Mouse (Mus musculus) neural tube, embryonic 14.5 days (tissue): Measurements from ENCODE around the gene Mrgpra2a. TPM values are rescaled to one million over a fixed set of nuclear protein-coding genes. Genes with fewer than 3 reads are reported as not detected.
"Not testable (repeated sequence)": the region's sequence is repeated elsewhere in the genome, so short reads cannot be mapped to it uniquely, and the experiment has no call there.

Experiments used
- ATAC-seq: fragments of 200-750 bp; cut with Nextera tagmentation; 2 replicates; pipeline ENCODE4 v1.8.0; 2017; ENCODE audit warnings: low read depth, mild to moderate bottlenecking, moderate TSS enrichment, moderate library complexity
- H3K27ac ChIP-seq: fragments of 300-500 bp; sonication (generic); 2 replicates; pipeline ENCODE4 v1.5.1; 2014; ENCODE audit warnings: low read depth, mild to moderate bottlenecking, control low read depth, low read length, moderate library complexity, mixed read lengths
- H3K27me3 ChIP-seq: fragments of 300-500 bp; sonication (generic); 2 replicates; pipeline ENCODE4 v1.6.1; 2014; ENCODE audit warnings: low read length; ENCODE audit not compliant: control insufficient read depth, insufficient read depth
- H3K36me3 ChIP-seq: fragments of 300-500 bp; sonication (generic); 2 replicates; pipeline ENCODE4 v1.6.1; 2014; ENCODE audit warnings: low read length, mixed read lengths; ENCODE audit not compliant: control insufficient read depth, insufficient read depth
- H3K4me1 ChIP-seq: fragments of 300-500 bp; sonication (generic); 2 replicates; pipeline ENCODE4 v1.6.1; 2014; ENCODE audit warnings: low read length; ENCODE audit not compliant: control insufficient read depth, insufficient read depth
- H3K4me2 ChIP-seq: fragments of 300-500 bp; sonication (generic); 2 replicates; pipeline ENCODE4 v1.6.1; 2014; ENCODE audit warnings: mild to moderate bottlenecking, low read depth, low read length, control low read depth
- H3K4me3 ChIP-seq: fragments of 300-500 bp; sonication (generic); 2 replicates; pipeline ENCODE4 v1.5.1; 2014; ENCODE audit warnings: low read depth, low read length, control low read depth, mixed read lengths
- H3K9ac ChIP-seq: fragments of 300-500 bp; sonication (generic); replicated peaks from 2 replicates; pipeline ENCODE4 v1.6.1; 2014; ENCODE audit warnings: low read depth, mild to moderate bottlenecking, control low read depth, low read length, mixed read lengths
- H3K9me3 ChIP-seq: fragments of 300-500 bp; sonication (generic); 2 replicates; pipeline ENCODE4 v1.6.1; 2016; ENCODE audit warnings: low read length; ENCODE audit not compliant: control insufficient read depth
- WGBS: fragments of 180-500 bp; shearing (Covaris S2); extraction: QIAGEN DNeasy Blood & Tissue Kit; methylation state at CpG from one replicate; pipeline ENCODE4 v1.1.7; 2014; 5-methylcytosine and 5-hydroxymethylcytosine counted together
- polyA plus RNA-seq: library from polyadenylated mRNA; unstranded; fragments of >200 nt; fragmentation: Nextera tagmentation; extraction: Ambion mirVana; gene quantifications from 2 replicates; pipeline ENCODE4 v1.2.1, GENCODE M21; 2014

Mrgpra2a gene
- not detected in 2 replicates for polyA plus RNA-seq

- not testable (repeated sequence) for H3K27ac ChIP-seq, H3K4me3 ChIP-seq, H3K27me3 ChIP-seq, H3K4me1 ChIP-seq, H3K9ac ChIP-seq, H3K9me3 ChIP-seq, ATAC-seq, H3K4me2 ChIP-seq, H3K36me3 ChIP-seq
- no CpG with 5 or more reads among the region's 1 CpGs for WGBS
These were observed at the start of gene Mrgpra2a for GRCm38 (mm10) chr7:47452015-47452414. Mrgpra2a (minus strand) TSS chr7:47452139.

GRCm38 (mm10) chr7:47491266-47491665 lies 39.3 kb upstream of the Mrgpra2a start:
- not testable (repeated sequence) for H3K36me3 ChIP-seq, H3K4me1 ChIP-seq, ATAC-seq, H3K4me3 ChIP-seq, H3K4me2 ChIP-seq, H3K9ac ChIP-seq, H3K27ac ChIP-seq, H3K9me3 ChIP-seq, H3K27me3 ChIP-seq

- no CpG with 5 or more reads among the region's 1 CpGs for WGBS
- not testable (repeated sequence) for H3K36me3 ChIP-seq, H3K27ac ChIP-seq, ATAC-seq, H3K4me1 ChIP-seq, H3K9ac ChIP-seq, H3K27me3 ChIP-seq, H3K4me3 ChIP-seq, H3K4me2 ChIP-seq, H3K9me3 ChIP-seq
These were observed 37.5 kb upstream of the Mrgpra2a start for GRCm38 (mm10) chr7:47489438-47489837.

DNA sequence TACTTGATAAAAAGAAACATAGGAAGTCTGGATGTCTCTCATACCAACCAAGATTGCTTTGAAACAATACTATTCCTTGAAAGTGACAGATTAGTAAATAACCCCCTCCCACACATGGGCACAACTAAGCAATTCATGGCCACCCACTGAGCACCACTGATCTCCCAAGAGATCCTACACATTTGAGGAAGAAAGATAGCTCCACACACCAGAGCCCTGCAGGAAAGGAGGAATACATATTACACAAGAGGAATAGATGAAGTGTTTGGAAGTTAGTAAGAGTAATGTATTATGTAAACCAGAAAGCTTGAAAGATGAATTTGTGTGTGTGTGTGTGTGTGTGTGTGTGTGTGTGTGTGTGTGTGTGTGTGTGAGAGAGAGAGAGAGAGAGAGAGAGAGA lies 31.2 kb upstream of the Mrgpra2a start:
- H3K27ac ChIP-seq, H3K36me3 ChIP-seq, ATAC-seq, H3K4me1 ChIP-seq, H3K27me3 ChIP-seq, H3K4me3 ChIP-seq, H3K4me2 ChIP-seq, H3K9me3 ChIP-seq, H3K9ac ChIP-seq: not testable (repeated sequence)

- not testable (repeated sequence) for H3K4me3 ChIP-seq, H3K9ac ChIP-seq, ATAC-seq, H3K27me3 ChIP-seq, H3K9me3 ChIP-seq, H3K27ac ChIP-seq, H3K36me3 ChIP-seq, H3K4me1 ChIP-seq, H3K4me2 ChIP-seq
- 42% methylated on average over 1 of the region's 3 CpGs for WGBS
These were observed 22.0 kb upstream of the Mrgpra2a start for GRCm38 (mm10) chr7:47473904-47474303.

GRCm38 (mm10) chr7:47465278-47465981 lies 13.5 kb upstream of the Mrgpra2a start:
- H3K4me2 ChIP-seq, ATAC-seq, H3K27ac ChIP-seq, H3K4me3 ChIP-seq, H3K9ac ChIP-seq, H3K27me3 ChIP-seq, H3K4me1 ChIP-seq, H3K36me3 ChIP-seq, H3K9me3 ChIP-seq: not testable (repeated sequence)

- H3K9me3 ChIP-seq, ATAC-seq, H3K36me3 ChIP-seq, H3K4me2 ChIP-seq, H3K27me3 ChIP-seq, H3K9ac ChIP-seq, H3K27ac ChIP-seq, H3K4me3 ChIP-seq, H3K4me1 ChIP-seq: not testable (repeated sequence)
These were observed 6.2 kb downstream of the Mrgpra2a start for GRCm38 (mm10) chr7:47445729-47446128.

DNA sequence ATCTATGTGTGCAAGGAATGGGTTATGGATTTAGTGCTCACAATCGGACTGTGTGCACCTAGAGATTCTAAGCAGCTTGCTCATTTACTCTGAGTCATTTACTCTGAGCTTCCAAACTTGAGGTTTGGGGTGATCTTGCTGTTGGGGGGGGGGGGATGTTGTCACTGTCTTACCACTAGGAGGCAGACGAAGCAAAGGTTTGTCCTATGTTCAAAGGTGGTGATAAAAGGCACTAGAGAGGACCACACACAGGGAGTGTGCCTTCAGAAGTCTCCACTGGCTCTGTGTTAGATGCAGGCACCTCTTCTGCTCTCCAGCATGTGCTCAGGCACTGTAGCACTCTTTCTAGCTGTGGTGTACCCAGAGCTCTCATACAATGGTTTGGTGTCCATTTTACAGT lies 15.5 kb downstream of the Mrgpra2a start:
- not testable (repeated sequence) for H3K27me3 ChIP-seq, ATAC-seq, H3K27ac ChIP-seq, H3K4me1 ChIP-seq, H3K4me2 ChIP-seq, H3K9ac ChIP-seq, H3K36me3 ChIP-seq, H3K9me3 ChIP-seq, H3K4me3 ChIP-seq
- 46% methylated on average over 1 of the region's 2 CpGs for WGBS

DNA sequence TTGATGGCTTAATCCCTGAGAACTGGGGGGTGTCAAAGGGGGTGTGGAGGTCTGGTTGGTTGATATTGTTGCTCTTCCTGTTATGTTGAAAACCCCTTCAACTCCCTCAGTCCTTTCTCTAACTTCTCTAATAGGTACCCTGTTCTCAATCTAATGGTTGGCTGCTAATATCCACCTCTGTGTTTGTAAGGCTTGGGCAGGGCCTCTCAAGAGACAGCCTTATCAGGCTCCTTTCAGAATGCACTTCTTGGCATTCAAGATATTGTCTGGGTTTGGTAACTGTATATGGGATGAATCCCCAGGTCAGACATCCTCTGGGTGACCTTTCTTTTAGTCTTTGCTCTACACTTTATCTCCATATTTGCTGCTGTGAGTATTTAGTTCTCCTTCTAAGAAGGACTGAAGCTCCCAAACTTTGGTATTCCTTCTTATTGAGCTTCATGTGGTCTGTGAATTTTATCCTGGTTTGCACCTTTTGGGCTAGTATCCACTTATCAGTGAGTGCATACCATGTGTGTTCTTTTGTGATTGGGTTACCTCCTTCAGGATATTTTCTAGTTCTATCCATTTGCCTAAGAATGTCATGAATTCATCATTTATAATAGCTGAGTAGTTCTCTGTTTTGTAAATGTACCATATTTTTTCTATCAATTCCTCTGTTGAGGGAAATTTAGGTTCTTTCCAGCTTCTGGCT lies 24.0 kb downstream of the Mrgpra2a start:
- not testable (repeated sequence) for H3K36me3 ChIP-seq, H3K4me1 ChIP-seq, ATAC-seq, H3K9me3 ChIP-seq, H3K4me3 ChIP-seq, H3K4me2 ChIP-seq, H3K9ac ChIP-seq, H3K27ac ChIP-seq, H3K27me3 ChIP-seq
